Mouse (Mus musculus): ENCODE data around the gene Ralgps2. TPM values are rescaled to one million over a fixed set of nuclear protein-coding genes. Genes with fewer than 3 reads are reported as not detected.
A peak's percentile ranks its signal among the peaks of the same experiment; 100 is the strongest.

Ralgps2 gene
- polyA plus RNA-seq (2015; fragmentation: Nextera tagmentation; extraction: Ambion mirVana) = 91.7 and 92.9 TPM in 2 replicates

- peak; percentile 91 for ATAC-seq (ENCODE audit: low read depth)
- WGBS = under 1% methylated on average over 73 of the region's 124 CpGs
Observed at GRCm38 (mm10) chr1:156939251-156940141, at the start of gene Ralgps2. Gene Ralgps2 (minus strand): TSS chr1:156939626.

GRCm38 (mm10) chr1:156987576-156987975 lies 48.1 kb upstream of the Ralgps2 start:
- Histone ChIP-seq H3K9ac (no peak overlapping the region), H3K4me2 (no peak overlapping the region), H3K27me3 (no peaks in the 10 kb centered on the region), H3K4me3 (no peak overlapping the region), H3K36me3 (no peaks in the 10 kb centered on the region), H3K4me1 (replicated peaks) (peaks cover 39% of the 10 kb centered on the region), H3K27ac (replicated peaks) (no peak overlapping the region), H3K9me3 (no peaks in the 10 kb centered on the region)
- ATAC-seq (ENCODE audit: low read depth) = no peak
- 81% methylated on average over 3 of the region's 3 CpGs for WGBS

More at GRCm38 (mm10) chr1:156939251-156940141, at the start of gene Ralgps2:
- Histone ChIP-seq H3K4me2 (peak within 1 kb of the TSS; percentile 60), H3K27me3 (no peaks in the 10 kb centered on the region), H3K4me3 (peak within 1 kb of the TSS; percentile 75), H3K36me3 (no peaks in the 10 kb centered on the region), H3K4me1 (replicated peaks) (peaks cover 29% of the 10 kb centered on the region), H3K27ac (replicated peaks) (peak within 1 kb of the TSS; percentile 98), H3K9me3 (no peaks in the 10 kb centered on the region), H3K9ac (peak within 1 kb of the TSS; percentile 96)

DNA sequence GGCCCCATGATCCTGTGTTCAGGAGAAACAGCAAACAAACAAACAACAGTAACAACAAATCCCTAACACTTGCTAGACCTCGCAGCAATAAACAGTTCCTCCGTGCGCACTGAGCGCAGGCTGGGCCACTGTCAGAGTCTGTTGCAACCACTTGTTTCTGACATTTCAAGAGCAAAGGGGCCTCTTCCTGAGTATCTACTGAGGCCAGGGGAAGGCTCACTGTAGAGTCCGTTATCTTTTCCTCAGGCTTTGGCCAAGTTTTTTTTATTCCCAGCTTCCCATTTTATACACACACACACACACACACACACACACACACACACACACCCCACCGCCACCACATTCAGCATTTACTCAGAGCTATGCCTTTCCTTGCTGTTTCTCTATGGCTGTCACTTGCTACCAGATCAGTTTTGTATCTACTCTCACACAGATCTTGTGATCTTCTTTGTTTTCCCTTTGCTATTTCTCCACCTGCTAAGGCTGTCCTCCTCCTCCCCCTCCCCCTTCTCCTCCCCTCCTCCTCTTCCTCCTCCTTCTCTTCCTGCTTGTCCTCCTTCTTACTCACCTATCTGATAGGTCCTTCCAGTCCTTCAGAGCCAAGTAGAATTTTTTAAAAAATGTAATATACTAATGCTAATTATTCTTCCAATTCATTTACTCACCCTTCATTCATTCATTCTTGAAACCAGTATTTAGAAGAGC lies 47.4 kb upstream of the Ralgps2 start:
- Histone ChIP-seq H3K9ac (no peak overlapping the region), H3K4me1 (replicated peaks) (peaks cover 36% of the 10 kb centered on the region), H3K4me2 (no peak overlapping the region), H3K27me3 (no peaks in the 10 kb centered on the region), H3K27ac (replicated peaks) (no peak overlapping the region), H3K4me3 (no peak overlapping the region), H3K9me3 (no peaks in the 10 kb centered on the region), H3K36me3 (no peaks in the 10 kb centered on the region)
- ATAC-seq (ENCODE audit: low read depth) = no peak
- WGBS = 74% methylated on average over 6 of the region's 6 CpGs

GRCm38 (mm10) chr1:156985657-156986640 lies 46.5 kb upstream of the Ralgps2 start:
- Histone ChIP-seq H3K9me3 (no peaks in the 10 kb centered on the region), H3K4me3 (no peak overlapping the region), H3K4me1 (replicated peaks) (peaks cover 34% of the 10 kb centered on the region), H3K36me3 (no peaks in the 10 kb centered on the region), H3K27ac (replicated peaks) (no peak overlapping the region), H3K4me2 (no peak overlapping the region), H3K9ac (no peak overlapping the region), H3K27me3 (no peaks in the 10 kb centered on the region)
- 52% methylated on average over 6 of the region's 6 CpGs for WGBS
- no peak for ATAC-seq (ENCODE audit: low read depth)

DNA sequence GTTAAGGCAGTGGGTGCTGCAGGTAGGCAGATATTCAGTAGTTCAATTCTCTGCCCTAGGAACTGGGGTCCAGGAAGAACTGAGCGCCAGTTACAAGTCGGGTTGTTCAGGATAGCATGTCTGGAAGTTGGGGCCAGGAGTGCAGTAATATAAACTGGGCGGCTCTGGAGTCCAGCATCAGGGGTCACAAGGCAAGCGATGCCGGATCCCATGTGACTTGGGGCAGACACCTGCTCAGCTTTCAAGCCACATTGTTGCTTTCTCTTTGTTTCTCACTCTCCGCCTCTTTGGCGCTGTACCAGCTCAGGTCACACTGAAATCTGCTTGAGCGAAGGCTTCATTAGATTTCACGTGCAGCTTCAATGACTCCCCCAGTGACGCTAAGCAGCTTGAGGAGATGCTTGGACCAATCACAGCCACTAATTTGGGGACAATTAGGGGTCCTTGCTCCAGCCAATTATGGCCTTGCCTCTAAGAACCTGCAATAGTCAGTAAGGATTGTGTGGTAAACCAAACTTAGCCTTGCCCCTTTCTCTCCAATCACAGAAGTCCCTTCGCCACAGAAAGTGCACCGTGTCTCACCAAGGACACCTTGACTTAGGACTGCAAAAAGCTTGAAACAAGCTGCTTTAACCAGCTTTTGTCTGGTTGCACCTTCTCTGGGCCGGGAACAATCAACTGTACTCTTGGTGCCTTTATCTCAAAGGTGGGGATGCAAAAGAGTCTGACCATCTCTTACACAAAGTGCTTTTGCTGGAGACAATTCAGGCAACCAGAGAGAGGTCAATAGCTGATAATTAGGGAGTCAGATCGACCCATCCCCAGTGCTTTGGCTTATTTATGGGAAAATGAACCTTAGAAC lies 43.8 kb upstream of the Ralgps2 start:
- Histone ChIP-seq H3K9ac (no peak overlapping the region), H3K4me3 (no peak overlapping the region), H3K36me3 (no peaks in the 10 kb centered on the region), H3K9me3 (no peaks in the 10 kb centered on the region), H3K27ac (replicated peaks) (no peak overlapping the region), H3K4me2 (no peak overlapping the region), H3K27me3 (no peaks in the 10 kb centered on the region), H3K4me1 (replicated peaks) (peaks cover 11% of the 10 kb centered on the region)
- no peak for ATAC-seq (ENCODE audit: low read depth)
- 69% methylated on average over 14 of the region's 14 CpGs for WGBS

- Histone ChIP-seq H3K27me3 (no peaks in the 10 kb centered on the region), H3K9me3 (no peaks in the 10 kb centered on the region), H3K36me3 (no peaks in the 10 kb centered on the region), H3K4me1 (replicated peaks) (peaks cover 11% of the 10 kb centered on the region), H3K9ac (no peak overlapping the region), H3K27ac (replicated peaks) (no peak overlapping the region), H3K4me2 (no peak overlapping the region), H3K4me3 (no peak overlapping the region)
- 78% methylated on average over 9 of the region's 9 CpGs for WGBS
- no peak for ATAC-seq (ENCODE audit: low read depth)
Observed at GRCm38 (mm10) chr1:156981975-156982374, 42.5 kb upstream of the Ralgps2 start.

DNA sequence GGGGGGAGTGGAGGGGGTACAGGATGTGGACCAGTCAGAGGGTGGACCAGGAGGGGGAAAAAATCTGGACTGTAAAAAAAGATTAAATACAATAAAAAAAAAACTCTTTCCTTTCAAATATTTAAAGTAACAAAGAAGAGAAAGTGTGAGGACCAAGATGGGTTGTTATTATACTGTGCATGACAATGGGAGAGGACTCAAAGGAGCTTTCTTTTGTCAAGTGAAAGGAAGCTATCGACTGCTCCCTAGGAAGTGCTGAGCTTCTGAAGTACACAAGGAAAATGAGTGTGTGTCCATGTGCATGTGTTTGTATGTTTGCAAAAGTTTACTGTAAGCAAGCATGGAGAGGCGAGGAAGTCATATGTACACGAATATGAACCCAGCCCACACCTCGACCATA lies 40.3 kb upstream of the Ralgps2 start:
- no peak for ATAC-seq (ENCODE audit: low read depth)
- 74% methylated on average over 4 of the region's 4 CpGs for WGBS
- H3K9ac ChIP-seq = no peak overlapping the region

DNA sequence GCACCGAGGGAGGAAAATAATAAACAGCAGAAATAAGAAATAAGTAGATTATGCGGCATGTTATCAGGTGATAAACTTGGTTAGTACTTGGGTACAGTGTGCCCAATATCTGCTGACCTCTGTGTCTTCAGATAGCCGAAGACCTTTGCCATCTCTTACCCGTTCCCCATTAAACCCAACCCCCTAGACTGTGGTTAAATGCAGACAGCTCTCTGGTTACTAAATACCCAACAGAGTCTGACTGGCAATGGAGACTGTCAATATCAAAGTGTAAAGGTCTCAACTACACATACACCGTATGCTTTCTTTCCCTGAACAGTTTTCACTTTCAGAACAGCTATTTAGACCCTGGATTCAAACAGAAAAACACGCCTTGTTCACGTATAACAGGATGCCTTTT lies 39.2 kb upstream of the Ralgps2 start:
- Histone ChIP-seq H3K9me3 (no peaks in the 10 kb centered on the region), H3K4me1 (replicated peaks) (peaks cover 11% of the 10 kb centered on the region), H3K4me2 (no peak overlapping the region), H3K27me3 (no peaks in the 10 kb centered on the region), H3K27ac (replicated peaks) (no peak overlapping the region), H3K36me3 (no peaks in the 10 kb centered on the region), H3K9ac (no peak overlapping the region), H3K4me3 (no peak overlapping the region)
- no peak for ATAC-seq (ENCODE audit: low read depth)
- WGBS = 90% methylated on average over 7 of the region's 7 CpGs

More for the DNA sequence above, 40.3 kb upstream of the Ralgps2 start:
- peaks cover 11% of the 10 kb centered on the region for H3K4me1 ChIP-seq (replicated peaks)
- no peaks in the 10 kb centered on the region for H3K9me3 ChIP-seq
- H3K4me3 ChIP-seq = no peak overlapping the region
- H3K36me3 ChIP-seq = no peaks in the 10 kb centered on the region
- H3K27me3 ChIP-seq = no peaks in the 10 kb centered on the region
- H3K4me2 ChIP-seq = no peak overlapping the region
- no peak overlapping the region for H3K27ac ChIP-seq (replicated peaks)

DNA sequence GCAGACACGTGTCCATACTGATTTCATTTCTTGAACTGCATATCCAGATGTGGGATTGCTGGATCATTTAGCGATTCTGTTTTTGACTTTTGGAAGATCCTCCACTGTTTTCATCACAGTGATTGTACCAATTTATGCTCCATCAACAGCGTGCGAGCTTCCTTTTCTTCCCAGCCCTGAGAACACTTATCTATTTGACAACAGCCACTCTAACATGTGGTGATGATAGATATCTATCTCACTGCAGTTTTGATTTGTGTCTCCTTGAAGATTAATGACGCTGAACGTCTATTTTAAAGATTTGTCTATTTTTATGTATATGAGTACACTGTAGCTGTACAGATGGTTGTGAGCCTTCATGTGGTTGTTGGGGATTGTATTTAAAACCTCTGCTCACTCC lies 34.4 kb upstream of the Ralgps2 start:
- no peaks in the 10 kb centered on the region for H3K36me3 ChIP-seq
- H3K4me2 ChIP-seq = no peak overlapping the region
- H3K9ac ChIP-seq = no peak overlapping the region
- H3K4me3 ChIP-seq = no peak overlapping the region
- H3K9me3 ChIP-seq = no peaks in the 10 kb centered on the region
- ATAC-seq (ENCODE audit: low read depth) = no peak
- H3K27ac ChIP-seq (replicated peaks) = no peak overlapping the region
- H3K27me3 ChIP-seq = no peaks in the 10 kb centered on the region
- no peaks in the 10 kb centered on the region for H3K4me1 ChIP-seq (replicated peaks)
- 88% methylated on average over 6 of the region's 6 CpGs for WGBS

GRCm38 (mm10) chr1:156972391-156972790 lies 33.0 kb upstream of the Ralgps2 start:
- Histone ChIP-seq H3K36me3 (no peaks in the 10 kb centered on the region), H3K9me3 (no peaks in the 10 kb centered on the region), H3K4me1 (replicated peaks) (no peaks in the 10 kb centered on the region), H3K27me3 (no peaks in the 10 kb centered on the region), H3K4me3 (no peak overlapping the region), H3K4me2 (no peak overlapping the region), H3K9ac (no peak overlapping the region), H3K27ac (replicated peaks) (no peak overlapping the region)
- no peak for ATAC-seq (ENCODE audit: low read depth)
- WGBS = 93% methylated on average over 4 of the region's 4 CpGs

DNA sequence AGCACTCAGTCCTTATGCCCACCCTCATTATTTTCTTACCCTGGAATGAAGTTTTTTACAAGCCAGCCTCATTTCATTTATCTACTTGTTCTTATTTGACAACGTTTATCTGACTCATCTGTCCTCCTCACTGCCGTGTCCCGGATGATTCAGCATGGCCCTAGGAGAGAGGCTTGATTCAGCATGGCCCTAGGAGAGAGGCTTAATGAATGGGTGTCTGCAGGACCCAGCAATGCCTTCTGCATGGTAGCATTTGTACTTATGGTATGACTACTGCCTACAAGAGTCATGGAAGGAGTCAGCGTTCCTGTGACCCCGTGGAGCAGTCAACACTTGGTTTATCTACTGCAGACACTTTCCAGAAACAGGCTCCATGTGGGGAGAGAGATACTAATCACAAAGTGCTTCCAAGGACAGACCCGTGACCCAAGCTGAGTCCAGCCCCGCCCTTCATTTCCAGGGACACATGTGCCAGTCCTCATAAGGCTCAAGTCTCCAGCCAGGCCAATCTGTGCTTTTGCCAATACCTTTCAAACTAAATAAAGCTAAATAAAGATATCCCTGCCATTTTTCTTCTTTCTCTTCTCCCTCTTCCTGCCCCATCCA lies 31.9 kb upstream of the Ralgps2 start:
- H3K36me3 ChIP-seq = no peaks in the 10 kb centered on the region
- WGBS = 93% methylated on average over 7 of the region's 7 CpGs
- H3K4me1 ChIP-seq (replicated peaks) = no peaks in the 10 kb centered on the region
- ATAC-seq (ENCODE audit: low read depth) = no peak
- no peaks in the 10 kb centered on the region for H3K9me3 ChIP-seq
- no peak overlapping the region for H3K9ac ChIP-seq
- H3K27ac ChIP-seq (replicated peaks) = no peak overlapping the region
- no peaks in the 10 kb centered on the region for H3K27me3 ChIP-seq
- no peak overlapping the region for H3K4me3 ChIP-seq
- H3K4me2 ChIP-seq = no peak overlapping the region
